Mouse (Mus musculus) MEL (cell line): ENCODE measurements around the gene Atp5d. TPM values are rescaled to one million over a fixed set of nuclear protein-coding genes. Genes with fewer than 3 reads are reported as not detected.

Experiments
- DNase-seq: peaks from one replicate; pipeline ENCODE4 v3.0.0; 2011; ENCODE audit warnings: low read depth, low spot score
- H3K27ac ChIP-seq: 2 replicates; pipeline ENCODE4 v1.5.1; 2012; ENCODE audit warnings: low read depth, mild to moderate bottlenecking, control low read depth, low read length, moderate library complexity; ENCODE audit not compliant: control insufficient read depth
- H3K27me3 ChIP-seq, 2 experiments: fragments of 150-350 bp in 1 of 2; sonication (generic) in 1 of 2; 2 replicates each; pipeline ENCODE4 v1.6.1; 2012; ENCODE audit warnings: low read length in 2 of 2, mild to moderate bottlenecking in 2 of 2, improper control_type of control experiment in 1 of 2, moderate library complexity in 1 of 2; ENCODE audit not compliant: insufficient read depth in 2 of 2, control insufficient read depth in 1 of 2
- H3K36me3 ChIP-seq, 2 experiments: 2 replicates each; pipeline ENCODE4 v1.6.1; 2012 to 2014; ENCODE audit warnings: low read length in 2 of 2, improper control_type of control experiment in 1 of 2, inconsistent platforms in 1 of 2, mild to moderate bottlenecking in 1 of 2; ENCODE audit not compliant: insufficient read depth in 2 of 2, control insufficient read depth in 1 of 2
- H3K4me1 ChIP-seq, 2 experiments: fragments of 150-350 bp in 1 of 2; sonication (generic) in 1 of 2; 2 replicates each; pipeline ENCODE4 v1.6.1; 2012; ENCODE audit warnings: low read length in 2 of 2, improper control_type of control experiment in 1 of 2, mild to moderate bottlenecking in 1 of 2; ENCODE audit not compliant: insufficient read depth in 2 of 2, control insufficient read depth in 1 of 2
- H3K4me3 ChIP-seq, 2 experiments: fragments of 150-350 bp in 1 of 2; sonication (generic) in 1 of 2; 2 replicates each; pipeline ENCODE4 v1.5.1; 2012; ENCODE audit warnings: low read depth in 2 of 2, low read length in 2 of 2, mild to moderate bottlenecking in 2 of 2, moderate library complexity in 2 of 2, control low read depth in 1 of 2, improper control_type of control experiment in 1 of 2; ENCODE audit not compliant: control insufficient read depth in 1 of 2, insufficient read depth in 1 of 2
- H3K79me2 ChIP-seq: 2 replicates; pipeline ENCODE4 v1.6.1; 2012; ENCODE audit warnings: mild to moderate bottlenecking, low read length, moderate library complexity; ENCODE audit not compliant: control insufficient read depth, poor library complexity, insufficient read depth
- H3K9ac ChIP-seq: 2 replicates; pipeline ENCODE4 v1.6.1; 2012; ENCODE audit warnings: low read depth, mild to moderate bottlenecking, control low read depth, low read length, moderate library complexity; ENCODE audit not compliant: control insufficient read depth, poor library complexity, severe bottlenecking
- H3K9me3 ChIP-seq: fragments of 150-350 bp; sonication (generic); replicated peaks from 2 replicates; pipeline ENCODE4 v1.6.1; 2012; ENCODE audit warnings: mild to moderate bottlenecking, low read length, improper control_type of control experiment, moderate library complexity; ENCODE audit not compliant: insufficient read depth
- BHLHE40 ChIP-seq: IDR thresholded peaks from 2 replicates; pipeline ENCODE4 v1.6.1; 2012; ENCODE audit warnings: low read depth, mild to moderate bottlenecking, inconsistent platforms, low read length, improper control_type of control experiment, borderline replicate concordance
- CHD1 ChIP-seq: IDR thresholded peaks from 2 replicates; pipeline ENCODE4 v1.6.1; 2012; ENCODE audit warnings: low read depth, mild to moderate bottlenecking, inconsistent platforms, low read length, improper control_type of control experiment
- CHD2 ChIP-seq: IDR thresholded peaks from 2 replicates; pipeline ENCODE4 v1.6.1; 2011; ENCODE audit warnings: low read length, improper control_type of control experiment
- E2F4 ChIP-seq: IDR thresholded peaks from 2 replicates; pipeline ENCODE4 v1.6.1; 2011; ENCODE audit warnings: low read depth, low read length, improper control_type of control experiment, borderline replicate concordance
- EP300 ChIP-seq, 2 experiments: IDR thresholded peaks; 2 replicates each; pipeline ENCODE4 v1.6.1; 2011; ENCODE audit warnings: improper control_type of control experiment in 2 of 2, low read length in 2 of 2, low read depth in 1 of 2, mild to moderate bottlenecking in 1 of 2
- ETS1 ChIP-seq: IDR thresholded peaks from 2 replicates; pipeline ENCODE4 v1.6.1; 2012; ENCODE audit warnings: low read depth, mild to moderate bottlenecking, inconsistent platforms, low read length, improper control_type of control experiment, moderate library complexity
- GATA1 ChIP-seq: IDR thresholded peaks from 2 replicates; pipeline ENCODE4 v1.6.1; 2011; ENCODE audit warnings: low read depth, low read length, improper control_type of control experiment
- JUND ChIP-seq: IDR thresholded peaks from 2 replicates; pipeline ENCODE4 v1.6.1; 2011; ENCODE audit warnings: low read depth, mild to moderate bottlenecking, improper control_type of control experiment, low read length
- KAT2A ChIP-seq: conservative IDR thresholded peaks from 2 replicates; pipeline ENCODE4 v1.6.1; 2012; ENCODE audit warnings: low read depth, low read length, improper control_type of control experiment, inconsistent platforms
- MYC ChIP-seq: IDR thresholded peaks from 2 replicates; pipeline ENCODE4 v1.6.1; 2011; ENCODE audit warnings: low read depth, mild to moderate bottlenecking, low read length, improper control_type of control experiment, moderate library complexity
- NRF1 ChIP-seq: IDR thresholded peaks from 2 replicates; pipeline ENCODE4 v1.6.1; 2014; ENCODE audit warnings: low read depth, mild to moderate bottlenecking, inconsistent platforms, low read length, improper control_type of control experiment, moderate library complexity; ENCODE audit not compliant: poor library complexity, insufficient read depth, severe bottlenecking
- POLR2A ChIP-seq, 2 experiments: IDR thresholded peaks; 2 replicates each; pipeline ENCODE4 v1.6.1; 2011 to 2012; ENCODE audit warnings: low read length in 2 of 2, mild to moderate bottlenecking in 2 of 2, control low read depth in 1 of 2, improper control_type of control experiment in 1 of 2, low read depth in 1 of 2, moderate library complexity in 1 of 2; ENCODE audit not compliant: control insufficient read depth in 1 of 2, insufficient read depth in 1 of 2, poor library complexity in 1 of 2
- POLR2AphosphoS2 ChIP-seq: IDR thresholded peaks from 2 replicates; pipeline ENCODE4 v1.6.1; 2011; ENCODE audit warnings: low read length, improper control_type of control experiment
- RAD21 ChIP-seq: IDR thresholded peaks from 2 replicates; pipeline ENCODE4 v1.6.1; 2011; ENCODE audit warnings: mild to moderate bottlenecking, low read depth, low read length, improper control_type of control experiment
- SIN3A ChIP-seq: IDR thresholded peaks from 2 replicates; pipeline ENCODE4 v1.6.1; 2012; ENCODE audit warnings: low read length, improper control_type of control experiment, inconsistent platforms
- TBP ChIP-seq: IDR thresholded peaks from 2 replicates; pipeline ENCODE4 v1.8.0; 2011; ENCODE audit warnings: low read depth, low read length, improper control_type of control experiment
- TCF12 ChIP-seq: IDR thresholded peaks from 2 replicates; pipeline ENCODE4 v1.6.1; 2014; ENCODE audit warnings: low read depth, mild to moderate bottlenecking, inconsistent platforms, low read length, improper control_type of control experiment, moderate library complexity
- USF2 ChIP-seq, 2 experiments: IDR thresholded peaks; 2 replicates each; pipeline ENCODE4 v1.6.1; 2011 to 2012; ENCODE audit warnings: improper control_type of control experiment in 2 of 2, low read length in 2 of 2, borderline replicate concordance in 1 of 2, inconsistent platforms in 1 of 2, low read depth in 1 of 2, mild to moderate bottlenecking in 1 of 2; ENCODE audit not compliant: insufficient read depth in 1 of 2
- ZC3H11A ChIP-seq: IDR thresholded peaks from 2 replicates; pipeline ENCODE4 v1.6.1; 2012; ENCODE audit warnings: low read depth, mild to moderate bottlenecking, inconsistent platforms, low read length, improper control_type of control experiment
- ZNF384 ChIP-seq: IDR thresholded peaks from 2 replicates; pipeline ENCODE4 v1.6.1; 2012; ENCODE audit warnings: low read depth, mild to moderate bottlenecking, inconsistent platforms, low read length, improper control_type of control experiment
- polyA plus RNA-seq, 2 experiments: library from polyadenylated mRNA; stranded (reverse) in 1 of 2; unstranded in 1 of 2; fragments of >175 nt in 1 of 2; fragments of >200 nt in 1 of 2; gene quantifications; 2 replicates each; pipeline versions ENCODE4 v1.2.1 to v1.2.4; 2012; ENCODE audit warnings: low replicate concordance in 2 of 2, low read depth in 1 of 2; ENCODE audit not compliant: insufficient read length in 2 of 2, insufficient read depth in 1 of 2, missing spikeins in 1 of 2
- total RNA-seq: library from RNA; depleted of rRNA; stranded (reverse); fragments of 300-350 nt; gene quantifications from 2 replicates; pipeline ENCODE4 v1.2.3, GENCODE M21; 2012

The Atp5d gene
- total and polyA plus RNA-seq, 3 experiments: 300 to 657 (median 308) TPM

DNA sequence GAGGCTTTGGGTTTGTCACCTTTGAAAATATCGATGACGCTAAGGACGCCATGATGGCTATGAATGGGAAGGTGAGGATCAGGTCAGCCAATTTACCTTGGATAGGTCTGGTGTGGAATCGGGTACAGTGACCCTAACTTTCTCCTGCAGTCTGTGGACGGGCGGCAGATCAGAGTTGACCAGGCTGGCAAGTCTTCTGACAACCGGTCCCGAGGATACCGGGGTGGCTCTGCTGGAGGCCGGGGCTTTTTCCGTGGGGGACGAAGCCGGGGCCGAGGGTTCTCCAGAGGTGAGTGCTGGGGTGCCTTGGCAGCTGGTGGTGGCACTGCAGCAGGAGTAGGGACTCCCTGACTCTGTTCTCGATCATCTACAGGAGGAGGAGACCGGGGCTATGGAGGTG is 31.6 kb downstream of the Atp5d start:
- Histone ChIP-seq H3K4me1 (peaks cover 4 to 17% of the 10 kb centered on the region in 2 experiments; a peak in 3 of 4 replicates), H3K4me3 (no peak overlapping the region), H3K27me3 (no peaks in the 10 kb centered on the region), H3K9me3 (no peaks in the 10 kb centered on the region), H3K27ac (no peak overlapping the region), H3K9ac (no peak overlapping the region), H3K36me3 (peaks cover 0 to 16% of the 10 kb centered on the region in 2 experiments; a peak in 2 of 4 replicates), H3K79me2 (peaks cover 12% of the 10 kb centered on the region; the same call in 1 of the 2 replicates)
- no peak for DNase-seq
- TF ChIP-seq SIN3A (no peak), MYC (no peak), KAT2A (no peak), ZC3H11A (no peak), E2F4 (no peak), RAD21 (no peak), ZNF384 (no peak), POLR2A (IDR thresholded peaks at IDR 0.05; ENCODE audit: control insufficient read depth in 1 of 2, insufficient read depth in 1 of 2, low read depth in 1 of 2, low read length in 2 of 2, poor library complexity in 1 of 2) (no peak), TCF12 (no peak)

DNA sequence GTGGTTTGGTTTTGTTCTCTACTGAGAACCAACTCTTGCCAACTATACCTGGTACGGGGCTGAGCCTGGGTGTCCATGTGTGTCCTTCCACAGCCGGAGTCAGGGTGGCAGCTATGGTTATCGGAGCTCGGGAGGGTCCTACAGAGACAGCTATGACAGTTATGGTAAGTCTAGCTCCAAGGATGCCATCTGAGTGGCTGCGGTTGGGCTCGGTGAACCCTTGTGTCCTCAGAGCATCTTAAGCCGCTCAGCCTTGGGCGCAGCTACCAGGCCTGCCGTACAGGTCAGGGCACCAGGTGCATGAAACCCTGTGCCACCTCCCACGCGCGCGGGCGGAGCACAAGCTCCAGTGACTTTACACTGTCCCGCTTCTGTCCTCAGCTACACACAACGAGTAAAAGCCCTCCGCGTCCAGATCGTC is 32.2 kb downstream of the Atp5d start:
- no peak overlapping the region for H3K27ac ChIP-seq
- H3K27me3 ChIP-seq: no peaks in the 10 kb centered on the region
- H3K9me3 ChIP-seq: no peaks in the 10 kb centered on the region
- no peak for DNase-seq
- H3K4me1 ChIP-seq: peaks cover 4 to 17% of the 10 kb centered on the region in 2 experiments; a peak in 3 of 4 replicates
- H3K9ac ChIP-seq: no peak overlapping the region
- peaks cover 12% of the 10 kb centered on the region; the same call in 1 of the 2 replicates for H3K79me2 ChIP-seq
- H3K36me3 ChIP-seq: peaks cover 0 to 16% of the 10 kb centered on the region in 2 experiments; a peak in 2 of 4 replicates
- TF ChIP-seq GATA1: no peak
- no peak for TF ChIP-seq RAD21
- no peak for TF ChIP-seq CHD2
- no peak for TF ChIP-seq NRF1
- TF ChIP-seq ETS1: no peak
- no peak for TF ChIP-seq BHLHE40
- no peak for TF ChIP-seq JUND
- TF ChIP-seq CHD1: no peak
- TF ChIP-seq ZNF384: no peak
- no peak for TF ChIP-seq USF2 (IDR thresholded peaks at IDR 0.05; ENCODE audit: borderline replicate concordance in 1 of 2, insufficient read depth in 1 of 2, low read depth in 1 of 2, low read length in 2 of 2)
- TF ChIP-seq TBP: no peak
- TF ChIP-seq POLR2AphosphoS2: no peak
- TF ChIP-seq EP300 (IDR thresholded peaks at IDR 0.05; ENCODE audit: low read depth in 1 of 2, low read length in 2 of 2): no peak
- TF ChIP-seq, all 39 proteins: peak for 0
- no peak overlapping the region for H3K4me3 ChIP-seq
